Mouse (Mus musculus) forebrain, embryonic 14.5 days (tissue): ENCODE measurements around the gene Apbb1ip. TPM values are rescaled to one million over a fixed set of nuclear protein-coding genes. Genes with fewer than 3 reads are reported as not detected.

Experiments used
- ATAC-seq: fragments of 200-750 bp; cut with Nextera tagmentation; 2 replicates; pipeline ENCODE4 v1.8.0; 2017; ENCODE audit warnings: mild to moderate bottlenecking, moderate library complexity
- DNase-seq: peaks from one replicate; pipeline ENCODE4 v3.0.0-alpha.2; 2015; ENCODE audit warnings: low spot score
- H3K27ac ChIP-seq: fragments of 300-500 bp; sonication (generic); 2 replicates; pipeline ENCODE4 v1.5.1; 2014; ENCODE audit warnings: low read depth, mild to moderate bottlenecking, control low read depth, low read length, moderate library complexity
- H3K27me3 ChIP-seq: fragments of 300-500 bp; sonication (generic); replicated peaks from 2 replicates; pipeline ENCODE4 v1.6.1; 2014; ENCODE audit warnings: low read length, control low read depth, mixed read lengths; ENCODE audit not compliant: control insufficient read depth, insufficient read depth
- H3K36me3 ChIP-seq: fragments of 300-500 bp; sonication (generic); 2 replicates; pipeline ENCODE4 v1.6.1; 2014; ENCODE audit warnings: low read length, control low read depth; ENCODE audit not compliant: control insufficient read depth, insufficient read depth
- H3K4me1 ChIP-seq: fragments of 300-500 bp; sonication (generic); 2 replicates; pipeline ENCODE4 v1.6.1; 2014; ENCODE audit warnings: antibody characterized with exemption, low read length, control low read depth; ENCODE audit not compliant: control insufficient read depth, insufficient read depth
- H3K4me2 ChIP-seq: fragments of 300-500 bp; sonication (generic); 2 replicates; pipeline ENCODE4 v1.6.1; 2014; ENCODE audit warnings: mild to moderate bottlenecking, control low read depth, low read length
- H3K4me3 ChIP-seq: fragments of 300-500 bp; sonication (generic); 2 replicates; pipeline ENCODE4 v1.5.1; 2014; ENCODE audit warnings: low read depth, low read length, control low read depth
- H3K9ac ChIP-seq: fragments of 300-500 bp; sonication (generic); 2 replicates; pipeline ENCODE4 v1.6.1; 2014; ENCODE audit warnings: mild to moderate bottlenecking, low read length, control low read depth, moderate library complexity
- H3K9me3 ChIP-seq: fragments of 300-500 bp; sonication (generic); replicated peaks from 2 replicates; pipeline ENCODE4 v1.6.1; 2016; ENCODE audit warnings: low read length, control low read depth, mixed read lengths; ENCODE audit not compliant: control insufficient read depth
- WGBS: fragments of 180-500 bp; shearing (Covaris S2); extraction: QIAGEN DNeasy Blood & Tissue Kit; methylation state at CpG from one replicate; pipeline ENCODE4 v1.1.7; 2014; 5-methylcytosine and 5-hydroxymethylcytosine counted together
- polyA plus RNA-seq: library from polyadenylated mRNA; unstranded; fragments of >200 nt; fragmentation: Nextera tagmentation; extraction: Ambion mirVana; gene quantifications from 2 replicates; pipeline ENCODE4 v1.2.1, GENCODE M21; 2014

Apbb1ip gene
- 0.66 and 1.3 TPM in 2 replicates for polyA plus RNA-seq

GRCm38 (mm10) chr2:22773549-22774180 is at the start of gene Apbb1ip:
Apbb1ip (plus strand) TSS chr2:22774094.
- 0 out of 2 replicates have a peak, but pooled peaks have one; percentile 15 for ATAC-seq

GRCm38 (mm10) chr2:22727113-22727512 is 46.8 kb upstream of the Apbb1ip start:
- H3K4me1 ChIP-seq: no peaks in the 10 kb centered on the region
- no peak overlapping the region for H3K4me2 ChIP-seq
- no peak overlapping the region for H3K4me3 ChIP-seq
- H3K27ac ChIP-seq: no peak overlapping the region
- H3K36me3 ChIP-seq: no peaks in the 10 kb centered on the region
- 88% methylated on average over 1 of the region's 1 CpGs for WGBS
- no peak overlapping the region for H3K9ac ChIP-seq
- no peaks in the 10 kb centered on the region for H3K9me3 ChIP-seq
- H3K27me3 ChIP-seq: no peaks in the 10 kb centered on the region
- ATAC-seq: no peak
- no peak for DNase-seq

More at GRCm38 (mm10) chr2:22773549-22774180, at the start of gene Apbb1ip:
- H3K9ac ChIP-seq: peak within 1 kb of the TSS; percentile 61
- H3K4me1 ChIP-seq: peaks cover 5% of the 10 kb centered on the region
- no peaks in the 10 kb centered on the region for H3K9me3 ChIP-seq
- H3K27me3 ChIP-seq: no peaks in the 10 kb centered on the region
- WGBS: 26% methylated on average over 9 of the region's 9 CpGs
- H3K36me3 ChIP-seq: no peaks in the 10 kb centered on the region
- no peak for DNase-seq
- H3K4me2 ChIP-seq: peak within 1 kb of the TSS; percentile 85
- no peak within 1 kb of the TSS for H3K27ac ChIP-seq
- H3K4me3 ChIP-seq: peak within 1 kb of the TSS; percentile 40

- DNase-seq: no peak
- H3K9me3 ChIP-seq: no peaks in the 10 kb centered on the region
- ATAC-seq: no peak
- H3K4me1 ChIP-seq: no peaks in the 10 kb centered on the region
- H3K27ac ChIP-seq: no peak overlapping the region
- H3K9ac ChIP-seq: no peak overlapping the region
- no peaks in the 10 kb centered on the region for H3K27me3 ChIP-seq
- H3K36me3 ChIP-seq: no peaks in the 10 kb centered on the region
- H3K4me2 ChIP-seq: no peak overlapping the region
- WGBS: 93% methylated on average over 2 of the region's 2 CpGs
- no peak overlapping the region for H3K4me3 ChIP-seq
Measured at GRCm38 (mm10) chr2:22736134-22736533, 37.8 kb upstream of the Apbb1ip start.

- DNase-seq: peak; percentile 24
- Histone ChIP-seq H3K27me3 (no peaks in the 10 kb centered on the region), H3K36me3 (no peaks in the 10 kb centered on the region)
Measured at GRCm38 (mm10) chr2:22739369-22739768, 34.5 kb upstream of the Apbb1ip start.

GRCm38 (mm10) chr2:22740441-22740840 is 33.5 kb upstream of the Apbb1ip start:
- no peak overlapping the region for H3K4me2 ChIP-seq
- no peaks in the 10 kb centered on the region for H3K36me3 ChIP-seq
- no peaks in the 10 kb centered on the region for H3K9me3 ChIP-seq
- WGBS: 92% methylated on average over 1 of the region's 1 CpGs
- H3K9ac ChIP-seq: no peak overlapping the region
- DNase-seq (no peak), ATAC-seq (no peak)
- H3K27ac ChIP-seq: no peak overlapping the region
- no peaks in the 10 kb centered on the region for H3K27me3 ChIP-seq
- H3K4me1 ChIP-seq: no peaks in the 10 kb centered on the region
- H3K4me3 ChIP-seq: no peak overlapping the region

More at GRCm38 (mm10) chr2:22739369-22739768, 34.5 kb upstream of the Apbb1ip start:
- H3K27ac ChIP-seq: no peak overlapping the region
- H3K4me1 ChIP-seq: no peaks in the 10 kb centered on the region
- WGBS: 60% methylated on average over 1 of the region's 1 CpGs
- H3K9me3 ChIP-seq: no peaks in the 10 kb centered on the region
- ATAC-seq: no peak
- no peak overlapping the region for H3K4me3 ChIP-seq
- H3K9ac ChIP-seq: no peak overlapping the region
- no peak overlapping the region for H3K4me2 ChIP-seq

- Histone ChIP-seq H3K4me2 (no peak overlapping the region), H3K27me3 (no peaks in the 10 kb centered on the region), H3K36me3 (no peaks in the 10 kb centered on the region), H3K9me3 (no peaks in the 10 kb centered on the region), H3K4me3 (no peak overlapping the region), H3K4me1 (no peaks in the 10 kb centered on the region), H3K27ac (no peak overlapping the region), H3K9ac (no peak overlapping the region)
- no peak for DNase-seq
- WGBS: 64% methylated on average over 3 of the region's 3 CpGs
- no peak for ATAC-seq
Measured at GRCm38 (mm10) chr2:22741222-22741621, 32.7 kb upstream of the Apbb1ip start.

GRCm38 (mm10) chr2:22744121-22744761 is 29.7 kb upstream of the Apbb1ip start:
- 0% methylated on average over 20 of the region's 38 CpGs for WGBS
- no peaks in the 10 kb centered on the region for H3K9me3 ChIP-seq
- no peaks in the 10 kb centered on the region for H3K4me1 ChIP-seq
- DNase-seq: peak; percentile 26
- ATAC-seq: no peak
- no peak overlapping the region for H3K4me3 ChIP-seq
- H3K9ac ChIP-seq: no peak overlapping the region
- no peak overlapping the region for H3K4me2 ChIP-seq
- no peak overlapping the region for H3K27ac ChIP-seq
- H3K27me3 ChIP-seq: no peaks in the 10 kb centered on the region
- H3K36me3 ChIP-seq: no peaks in the 10 kb centered on the region

- Histone ChIP-seq H3K4me3 (no peak overlapping the region), H3K4me2 (no peak overlapping the region), H3K4me1 (no peaks in the 10 kb centered on the region), H3K27ac (no peak overlapping the region), H3K9ac (no peak overlapping the region), H3K9me3 (no peaks in the 10 kb centered on the region), H3K27me3 (no peaks in the 10 kb centered on the region), H3K36me3 (no peaks in the 10 kb centered on the region)
- DNase-seq (peak; percentile 52), ATAC-seq (no peak)
- 2% methylated on average over 19 of the region's 19 CpGs for WGBS
Measured at GRCm38 (mm10) chr2:22744876-22745275, 29.0 kb upstream of the Apbb1ip start.

GRCm38 (mm10) chr2:22746785-22747184 is 27.1 kb upstream of the Apbb1ip start:
- H3K9me3 ChIP-seq: no peaks in the 10 kb centered on the region
- no peak overlapping the region for H3K27ac ChIP-seq
- no peaks in the 10 kb centered on the region for H3K4me1 ChIP-seq
- DNase-seq: no peak
- H3K27me3 ChIP-seq: no peaks in the 10 kb centered on the region
- no peaks in the 10 kb centered on the region for H3K36me3 ChIP-seq
- H3K9ac ChIP-seq: no peak overlapping the region
- ATAC-seq: no peak
- no peak overlapping the region for H3K4me2 ChIP-seq
- H3K4me3 ChIP-seq: no peak overlapping the region
